Mouse (Mus musculus) B cell, adult 62 days (primary cell): ENCODE measurements around the gene Olfr707. TPM values are rescaled to one million over a fixed set of nuclear protein-coding genes. Genes with fewer than 3 reads are reported as not detected.

Experiments
- total RNA-seq: library from RNA; stranded (reverse); gene quantifications from 4 replicates; pipeline ENCODE4 v1.2.4, GENCODE M21; 2023

The Olfr707 gene
- total RNA-seq, result not detected in 4 replicates

GRCm38 (mm10) chr7:106901141-106901540 is at the start of gene Olfr707:
TSS of gene Olfr707 (minus strand) at chr7:106901241.

GRCm38 (mm10) chr7:106948212-106948611 is 47.2 kb upstream of the Olfr707 start, which contains the start of gene Olfr710:
TSS of gene Olfr710 (minus strand) at chr7:106948312.

GRCm38 (mm10) chr7:106932119-106932518 is 31.1 kb upstream of the Olfr707 start, which contains the start of gene Olfr709-ps1:
TSS of gene Olfr709-ps1 (minus strand) at chr7:106932219.

GRCm38 (mm10) chr7:106907676-106908075 is 6.6 kb upstream of the Olfr707 start, which contains the start of gene Olfr1532-ps1:
TSS of gene Olfr1532-ps1 (plus strand) at chr7:106908001.

GRCm38 (mm10) chr7:106888062-106888461 is 13.0 kb downstream of the Olfr707 start, which contains the start of gene Olfr706:
TSS of gene Olfr706 (minus strand) at chr7:106888162.

GRCm38 (mm10) chr7:106876791-106877190 is 24.2 kb downstream of the Olfr707 start, which contains the start of gene Olfr705:
TSS of gene Olfr705 (minus strand) at chr7:106876891.

GRCm38 (mm10) chr7:106862885-106863284 is 38.2 kb downstream of the Olfr707 start, which contains the start of gene Olfr704:
TSS of gene Olfr704 (plus strand) at chr7:106863185.

GRCm38 (mm10) chr7:106843060-106843459 is 58.0 kb downstream of the Olfr707 start, which contains the start of gene Olfr703:
TSS of gene Olfr703 (plus strand) at chr7:106843360.

Other genes with a start within 250 kb of the Olfr707 start
- gene Olfr693, start 220.7 kb downstream of the Olfr707 start, total RNA-seq, result not detected in 4 replicates
- gene Olfr694, start 209.4 kb downstream of the Olfr707 start, total RNA-seq, result not detected in 4 replicates
- not detected in 4 replicates for gene Olfr695, start 184.8 kb downstream of the Olfr707 start, total RNA-seq
- not detected in 4 replicates for gene Olfr697, start 158.8 kb downstream of the Olfr707 start, total RNA-seq
- gene Olfr698, start 145.8 kb downstream of the Olfr707 start, total RNA-seq, result not detected in 4 replicates
- not detected in 4 replicates for gene Olfr699, start 108.0 kb downstream of the Olfr707 start, total RNA-seq
- gene Olfr700, start 92.4 kb downstream of the Olfr707 start, total RNA-seq, result not detected in 4 replicates
- not detected in 4 replicates for gene Olfr701, start 87.1 kb downstream of the Olfr707 start, total RNA-seq
- gene Olfr702, start 67.3 kb downstream of the Olfr707 start, total RNA-seq, result not detected in 4 replicates
- gene Olfr703, start 57.9 kb downstream of the Olfr707 start, total RNA-seq, result not detected in 4 replicates
- gene Olfr704, start 38.1 kb downstream of the Olfr707 start, total RNA-seq, result not detected in 4 replicates
- gene Olfr705, start 24.4 kb downstream of the Olfr707 start, total RNA-seq, result not detected in 4 replicates
- not detected in 4 replicates for gene Olfr706, start 13.1 kb downstream of the Olfr707 start, total RNA-seq
- gene Olfr1532-ps1, start 6.8 kb upstream of the Olfr707 start, total RNA-seq, result not detected in 4 replicates
- gene Olfr709-ps1, start 31.0 kb upstream of the Olfr707 start, total RNA-seq, result not detected in 4 replicates
- gene Olfr710, start 47.1 kb upstream of the Olfr707 start, total RNA-seq, result not detected in 4 replicates
- gene Olfr6, start 62.7 kb upstream of the Olfr707 start, total RNA-seq, result not detected in 4 replicates
- gene Olfr711, start 74.2 kb upstream of the Olfr707 start, total RNA-seq, result not detected in 4 replicates
- gene Olfr2, start 104.8 kb upstream of the Olfr707 start, total RNA-seq, result 0.09 TPM in 1 of 4 replicates, not detected in the others
- gene Olfr713, start 129.9 kb upstream of the Olfr707 start, total RNA-seq, result not detected in 4 replicates
- gene Olfr714, start 169.7 kb upstream of the Olfr707 start, total RNA-seq, result not detected in 4 replicates
- gene Olfr17, start 192.0 kb upstream of the Olfr707 start, total RNA-seq, result not detected in 4 replicates
- not detected in 4 replicates for gene Olfr715b, start 209.1 kb upstream of the Olfr707 start, total RNA-seq
- not detected in 4 replicates for gene Olfr715, start 229.8 kb upstream of the Olfr707 start, total RNA-seq
- not detected in 4 replicates for gene Olfr716, start 237.1 kb upstream of the Olfr707 start, total RNA-seq